Mouse (Mus musculus): ENCODE results near the gene Nup98. TPM values are rescaled to one million over a fixed set of nuclear protein-coding genes. Genes with fewer than 3 reads are reported as not detected.

Nup98 gene
- polyA plus RNA-seq, 1 experiment from 2014 or later: 13.3 TPM

GRCm38 (mm10) chr7:102106700-102107141, 103.3 kb downstream of the Nup98 start:
- Histone ChIP-seq H3K27ac (ENCODE audit: low read depth, low read length) (no peak overlapping the region), H3K9ac (ENCODE audit: low read depth, low read length) (0 out of 2 replicates have a peak overlapping the region, but pooled peaks have one; percentile 17), H3K27me3 (replicated peaks; ENCODE audit: control insufficient read depth, insufficient read depth, low read length) (no peaks in the 10 kb centered on the region), H3K4me1 (replicated peaks; ENCODE audit: control insufficient read depth, insufficient read depth, low read length) (no peaks in the 10 kb centered on the region), H3K9me3 (ENCODE audit: control insufficient read depth) (no peaks in the 10 kb centered on the region), H3K4me2 (replicated peaks; ENCODE audit: low read depth) (peak overlapping the region; percentile 63), H3K4me3 (ENCODE audit: low read depth, low read length) (peak overlapping the region; percentile 13; the same call in 1 of the 2 replicates), H3K36me3 (ENCODE audit: control insufficient read depth, insufficient read depth) (no peaks in the 10 kb centered on the region)
- 21% methylated on average over 23 of the region's 23 CpGs for WGBS
- peak; percentile 34; the same call in 1 of the 2 replicates for TF ChIP-seq CTCF (IDR thresholded peaks at IDR 0.05; ENCODE audit: low read depth)
- ATAC-seq: 0 out of 2 replicates have a peak, but pooled peaks have one; percentile 16

GRCm38 (mm10) chr7:102104126-102104525, 105.8 kb downstream of the Nup98 start:
- Histone ChIP-seq H3K27me3 (replicated peaks; ENCODE audit: control insufficient read depth, insufficient read depth, low read length) (no peaks in the 10 kb centered on the region), H3K4me2 (replicated peaks; ENCODE audit: low read depth) (no peak overlapping the region), H3K4me3 (ENCODE audit: low read depth, low read length) (no peak overlapping the region), H3K9ac (ENCODE audit: low read depth, low read length) (no peak overlapping the region), H3K27ac (ENCODE audit: low read depth, low read length) (no peak overlapping the region), H3K9me3 (ENCODE audit: control insufficient read depth) (no peaks in the 10 kb centered on the region), H3K36me3 (ENCODE audit: control insufficient read depth, insufficient read depth) (no peaks in the 10 kb centered on the region), H3K4me1 (replicated peaks; ENCODE audit: control insufficient read depth, insufficient read depth, low read length) (no peaks in the 10 kb centered on the region; the same call in 1 of the 2 replicates)
- no peak for TF ChIP-seq CTCF (IDR thresholded peaks at IDR 0.05; ENCODE audit: low read depth)
- no peak for ATAC-seq
- 56% methylated on average over 5 of the region's 5 CpGs for whole genome bisulfite sequencing

- TF ChIP-seq CTCF (IDR thresholded peaks at IDR 0.05; ENCODE audit: low read depth): no peak
- Histone ChIP-seq H3K9me3 (ENCODE audit: control insufficient read depth) (no peaks in the 10 kb centered on the region), H3K4me2 (replicated peaks; ENCODE audit: low read depth) (no peak overlapping the region), H3K4me3 (ENCODE audit: low read depth, low read length) (no peak overlapping the region), H3K27me3 (replicated peaks; ENCODE audit: control insufficient read depth, insufficient read depth, low read length) (no peaks in the 10 kb centered on the region), H3K27ac (ENCODE audit: low read depth, low read length) (no peak overlapping the region), H3K36me3 (ENCODE audit: control insufficient read depth, insufficient read depth) (no peaks in the 10 kb centered on the region), H3K9ac (ENCODE audit: low read depth, low read length) (no peak overlapping the region), H3K4me1 (replicated peaks; ENCODE audit: control insufficient read depth, insufficient read depth, low read length) (no peaks in the 10 kb centered on the region; the same call in 1 of the 2 replicates)
- ATAC-seq: no peak
- WGBS: 79% methylated on average over 2 of the region's 2 CpGs
Measured at GRCm38 (mm10) chr7:102103555-102103954, 106.4 kb downstream of the Nup98 start.

- Histone ChIP-seq H3K4me3 (ENCODE audit: low read depth, low read length) (no peak overlapping the region), H3K27me3 (replicated peaks; ENCODE audit: control insufficient read depth, insufficient read depth, low read length) (no peaks in the 10 kb centered on the region), H3K9me3 (ENCODE audit: control insufficient read depth) (no peaks in the 10 kb centered on the region), H3K27ac (ENCODE audit: low read depth, low read length) (no peak overlapping the region), H3K4me2 (replicated peaks; ENCODE audit: low read depth) (no peak overlapping the region), H3K4me1 (replicated peaks; ENCODE audit: control insufficient read depth, insufficient read depth, low read length) (no peaks in the 10 kb centered on the region; the same call in 1 of the 2 replicates), H3K9ac (ENCODE audit: low read depth, low read length) (no peak overlapping the region), H3K36me3 (ENCODE audit: control insufficient read depth, insufficient read depth) (no peaks in the 10 kb centered on the region)
- TF ChIP-seq CTCF (IDR thresholded peaks at IDR 0.05; ENCODE audit: low read depth): no peak
- WGBS: 41% methylated on average over 6 of the region's 6 CpGs
- no peak for ATAC-seq
Measured at GRCm38 (mm10) chr7:102102696-102103095, 107.3 kb downstream of the Nup98 start.

GRCm38 (mm10) chr7:102102241-102102640, 107.7 kb downstream of the Nup98 start:
- no peak overlapping the region for H3K4me2 ChIP-seq (replicated peaks; ENCODE audit: low read depth)
- no peak overlapping the region for H3K4me3 ChIP-seq (ENCODE audit: low read depth, low read length)
- TF ChIP-seq CTCF (IDR thresholded peaks at IDR 0.05; ENCODE audit: low read depth): no peak
- no peaks in the 10 kb centered on the region; the same call in 1 of the 2 replicates for H3K4me1 ChIP-seq (replicated peaks; ENCODE audit: control insufficient read depth, insufficient read depth, low read length)
- H3K27ac ChIP-seq (ENCODE audit: low read depth, low read length): no peak overlapping the region
- no peak for ATAC-seq
- H3K9ac ChIP-seq (ENCODE audit: low read depth, low read length): no peak overlapping the region
- no peaks in the 10 kb centered on the region for H3K36me3 ChIP-seq (ENCODE audit: control insufficient read depth, insufficient read depth)
- no peaks in the 10 kb centered on the region for H3K9me3 ChIP-seq (ENCODE audit: control insufficient read depth)
- H3K27me3 ChIP-seq (replicated peaks; ENCODE audit: control insufficient read depth, insufficient read depth, low read length): no peaks in the 10 kb centered on the region
- WGBS: 65% methylated on average over 8 of the region's 8 CpGs

GRCm38 (mm10) chr7:102101487-102101886, 108.5 kb downstream of the Nup98 start, which contains the start of gene Art1:
Gene Art1 (plus strand): TSS chr7:102101743.
- H3K27me3 ChIP-seq (replicated peaks; ENCODE audit: control insufficient read depth, insufficient read depth, low read length): no peaks in the 10 kb centered on the region
- H3K27ac ChIP-seq (ENCODE audit: low read depth, low read length): no peak within 1 kb of the TSS
- no peaks in the 10 kb centered on the region; the same call in 1 of the 2 replicates for H3K4me1 ChIP-seq (replicated peaks; ENCODE audit: control insufficient read depth, insufficient read depth, low read length)
- no peak within 1 kb of the TSS for H3K4me3 ChIP-seq (ENCODE audit: low read depth, low read length)
- H3K9me3 ChIP-seq (ENCODE audit: control insufficient read depth): no peaks in the 10 kb centered on the region
- no peak within 1 kb of the TSS for H3K9ac ChIP-seq (ENCODE audit: low read depth, low read length)
- H3K4me2 ChIP-seq (replicated peaks; ENCODE audit: low read depth): peak within 1 kb of the TSS; percentile 77; the same call in 1 of the 2 replicates
- ATAC-seq: no peak
- TF ChIP-seq CTCF (IDR thresholded peaks at IDR 0.05; ENCODE audit: low read depth): no peak
- 74% methylated on average over 5 of the region's 5 CpGs for WGBS
- H3K36me3 ChIP-seq (ENCODE audit: control insufficient read depth, insufficient read depth): no peaks in the 10 kb centered on the region

Data from intestine, postnatal 0 days (tissue).